Mouse (Mus musculus): ENCODE measurements around the gene Phyhd1. TPM values are rescaled to one million over a fixed set of nuclear protein-coding genes. Genes with fewer than 3 reads are reported as not detected.

The Phyhd1 gene
- polyA plus RNA-seq, 1 experiment from 2014 or later: 2.9 TPM

DNA sequence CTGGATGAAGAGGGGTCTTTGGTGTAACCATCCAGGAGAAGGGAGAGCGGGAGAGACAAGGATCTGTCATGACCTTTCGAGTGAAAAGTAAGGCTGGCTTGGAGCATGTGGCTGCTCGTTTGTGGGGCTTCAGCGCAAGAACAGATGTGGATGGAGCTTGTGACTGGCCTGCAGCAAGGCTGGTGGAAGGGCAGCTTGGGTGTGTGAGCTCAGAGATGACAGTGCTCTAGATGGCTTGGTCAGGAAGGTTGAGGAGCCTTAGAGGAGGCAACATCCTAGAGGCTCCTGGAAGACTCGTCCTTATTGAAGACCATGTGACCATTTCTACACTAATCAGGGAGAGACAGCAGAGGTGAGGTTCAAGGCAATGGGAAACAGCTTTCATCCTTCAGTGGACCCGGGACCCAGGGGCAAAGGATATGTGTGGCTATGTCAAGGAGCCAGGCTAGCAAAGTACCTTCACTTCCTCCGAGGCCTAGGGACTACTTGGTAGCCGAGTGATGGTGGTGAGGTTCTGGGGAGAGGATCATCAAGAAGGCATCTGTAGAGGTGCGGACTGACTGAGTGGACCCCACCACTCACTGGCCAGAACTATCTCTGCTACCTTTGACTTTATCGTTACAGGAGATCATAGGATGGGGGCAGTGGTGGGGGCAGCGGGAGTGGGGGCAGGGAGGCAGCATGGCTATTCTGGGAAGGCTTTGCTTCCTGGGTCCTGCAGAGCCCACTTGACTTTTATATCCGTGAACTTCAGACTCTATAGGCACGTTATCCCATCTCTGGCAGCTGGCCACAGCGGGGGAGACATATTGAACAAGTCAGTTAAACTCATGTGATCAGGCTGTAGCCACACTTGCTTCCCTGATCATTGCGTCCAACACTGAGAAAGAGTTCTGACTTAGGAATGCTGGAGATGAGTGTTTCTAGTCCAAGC is 6.6 kb upstream of the Phyhd1 start:
- Histone ChIP-seq H3K27ac (replicated peaks) (peak overlapping the region; percentile 61; the same call in 1 of the 2 replicates), H3K9me3 (no peaks in the 10 kb centered on the region), H3K36me3 (replicated peaks) (peaks cover 99% of the 10 kb centered on the region), H3K4me1 (0 out of 2 replicates have a peak, but pooled peaks cover 3% of the 10 kb centered on the region), H3K27me3 (replicated peaks; ENCODE audit: low read depth, poor library complexity, severe bottlenecking) (no peaks in the 10 kb centered on the region), H3K4me3 (no peak overlapping the region)
- WGBS: 91% methylated on average over 15 of the region's 15 CpGs
- DNase-seq (ENCODE audit: low spot score): no peak

DNA sequence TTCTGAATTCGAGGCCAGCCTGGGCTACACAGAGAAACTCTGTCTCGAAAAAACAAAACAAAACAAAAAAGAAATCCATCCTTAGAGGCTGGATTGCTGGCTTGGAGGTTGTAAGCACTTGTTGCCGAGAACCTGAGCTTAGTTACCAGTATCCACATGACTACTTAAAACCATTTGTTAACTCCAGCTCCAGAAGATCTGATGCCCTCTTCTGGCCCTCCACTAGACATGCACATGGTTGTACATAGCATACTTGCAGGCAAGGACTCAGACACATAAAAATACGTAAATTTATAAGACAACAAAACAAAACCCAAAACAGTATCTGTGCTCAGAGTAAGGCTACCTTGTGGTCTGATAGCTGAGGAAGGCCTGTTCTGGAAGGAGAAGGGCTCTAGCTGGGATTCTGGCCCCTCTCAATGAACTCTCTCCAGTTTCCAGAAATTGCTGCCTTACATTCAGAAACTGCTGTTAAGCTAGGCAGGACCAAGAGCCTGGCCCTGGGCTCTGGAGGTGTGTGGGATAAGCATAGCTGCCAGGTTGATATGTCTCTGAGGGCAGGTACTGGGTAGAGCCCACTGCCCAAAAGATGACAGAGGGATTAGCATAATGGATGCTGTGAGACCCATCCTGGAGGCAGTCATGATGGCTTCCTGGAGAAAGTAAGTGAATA is 4.8 kb upstream of the Phyhd1 start:
- 93% methylated on average over 4 of the region's 4 CpGs for WGBS
- peaks cover 94% of the 10 kb centered on the region for H3K36me3 ChIP-seq (replicated peaks)

GRCm38 (mm10) chr2:30261921-30262839 is 3.8 kb upstream of the Phyhd1 start:
- DNase-seq (ENCODE audit: low spot score): no peak
- 92% methylated on average over 18 of the region's 18 CpGs for WGBS
- Histone ChIP-seq H3K9me3 (no peaks in the 10 kb centered on the region), H3K36me3 (replicated peaks) (peaks cover 88% of the 10 kb centered on the region), H3K27ac (replicated peaks) (no peak overlapping the region), H3K4me3 (no peak overlapping the region), H3K27me3 (replicated peaks; ENCODE audit: low read depth, poor library complexity, severe bottlenecking) (no peaks in the 10 kb centered on the region), H3K4me1 (peaks cover 31% of the 10 kb centered on the region)

More for the DNA sequence above, 4.8 kb upstream of the Phyhd1 start:
- H3K27ac ChIP-seq (replicated peaks): no peak overlapping the region
- H3K9me3 ChIP-seq: no peaks in the 10 kb centered on the region
- no peak overlapping the region for H3K4me3 ChIP-seq
- H3K27me3 ChIP-seq (replicated peaks; ENCODE audit: low read depth, poor library complexity, severe bottlenecking): no peaks in the 10 kb centered on the region
- DNase-seq (ENCODE audit: low spot score): no peak
- H3K4me1 ChIP-seq: peaks cover 21% of the 10 kb centered on the region

GRCm38 (mm10) chr2:30262840-30263441 is 3.1 kb upstream of the Phyhd1 start:
- H3K27me3 ChIP-seq (replicated peaks; ENCODE audit: low read depth, poor library complexity, severe bottlenecking): no peaks in the 10 kb centered on the region
- DNase-seq (ENCODE audit: low spot score): no peak
- peaks cover 81% of the 10 kb centered on the region for H3K36me3 ChIP-seq (replicated peaks)
- H3K4me3 ChIP-seq: no peak overlapping the region
- no peak overlapping the region for H3K27ac ChIP-seq (replicated peaks)
- WGBS: 75% methylated on average over 4 of the region's 4 CpGs
- peaks cover 32% of the 10 kb centered on the region for H3K4me1 ChIP-seq
- no peaks in the 10 kb centered on the region for H3K9me3 ChIP-seq

GRCm38 (mm10) chr2:30263811-30264210 is 2.2 kb upstream of the Phyhd1 start:
- Histone ChIP-seq H3K36me3 (replicated peaks) (peaks cover 72% of the 10 kb centered on the region), H3K4me1 (peaks cover 32% of the 10 kb centered on the region), H3K27me3 (replicated peaks; ENCODE audit: low read depth, poor library complexity, severe bottlenecking) (no peaks in the 10 kb centered on the region), H3K9me3 (no peaks in the 10 kb centered on the region), H3K27ac (replicated peaks) (no peak overlapping the region), H3K4me3 (no peak overlapping the region)
- DNase-seq (ENCODE audit: low spot score): no peak
- 91% methylated on average over 6 of the region's 6 CpGs for WGBS

DNA sequence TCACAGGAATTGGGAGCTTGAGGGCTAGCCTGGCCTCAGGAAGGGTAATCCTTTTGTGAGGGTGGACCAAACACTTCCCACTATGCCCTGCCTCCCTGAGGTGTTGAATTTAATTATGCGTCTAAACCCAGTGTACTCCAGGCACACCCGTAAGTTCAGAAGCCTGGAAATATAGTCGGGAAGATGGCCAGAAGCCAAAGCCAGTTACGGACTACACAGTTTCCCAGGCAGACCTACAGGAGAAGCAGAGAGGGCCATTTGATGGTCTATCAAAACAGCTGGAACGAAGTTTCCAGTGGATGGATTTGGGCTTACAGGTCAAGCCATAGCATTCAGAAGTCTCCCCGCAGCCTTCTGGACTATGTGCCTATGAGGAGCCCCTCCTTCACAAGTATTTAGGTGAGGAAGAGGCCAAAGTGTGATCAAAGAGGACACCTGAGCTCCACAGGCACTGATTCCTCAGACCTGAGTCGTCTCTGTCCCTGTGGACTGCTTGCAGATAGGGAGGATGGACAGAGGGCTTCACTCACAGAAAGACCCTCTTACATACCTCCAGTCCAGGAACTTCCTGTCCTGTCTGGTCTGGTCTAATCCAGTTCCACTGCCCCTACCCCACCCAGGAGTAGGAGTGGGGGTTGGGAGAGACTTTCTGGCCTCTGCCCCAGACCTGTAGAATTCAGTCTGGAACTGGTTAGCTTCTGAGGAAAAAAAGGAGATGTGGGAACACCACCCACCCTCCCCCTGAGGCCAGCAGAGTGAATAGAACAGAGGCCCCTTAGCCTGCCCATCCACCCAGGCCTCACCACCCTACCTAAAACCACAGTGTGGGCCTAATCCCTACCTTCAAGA is 1.1 kb upstream of the Phyhd1 start:
- 73% methylated on average over 7 of the region's 7 CpGs for WGBS
- Histone ChIP-seq H3K4me1 (peaks cover 32% of the 10 kb centered on the region), H3K4me3 (peak overlapping the region; percentile 11; the same call in 1 of the 2 replicates), H3K27ac (replicated peaks) (peak overlapping the region; percentile 86), H3K9me3 (no peaks in the 10 kb centered on the region), H3K36me3 (replicated peaks) (peaks cover 61% of the 10 kb centered on the region), H3K27me3 (replicated peaks; ENCODE audit: low read depth, poor library complexity, severe bottlenecking) (no peaks in the 10 kb centered on the region)
- DNase-seq (ENCODE audit: low spot score): peak; percentile 59

DNA sequence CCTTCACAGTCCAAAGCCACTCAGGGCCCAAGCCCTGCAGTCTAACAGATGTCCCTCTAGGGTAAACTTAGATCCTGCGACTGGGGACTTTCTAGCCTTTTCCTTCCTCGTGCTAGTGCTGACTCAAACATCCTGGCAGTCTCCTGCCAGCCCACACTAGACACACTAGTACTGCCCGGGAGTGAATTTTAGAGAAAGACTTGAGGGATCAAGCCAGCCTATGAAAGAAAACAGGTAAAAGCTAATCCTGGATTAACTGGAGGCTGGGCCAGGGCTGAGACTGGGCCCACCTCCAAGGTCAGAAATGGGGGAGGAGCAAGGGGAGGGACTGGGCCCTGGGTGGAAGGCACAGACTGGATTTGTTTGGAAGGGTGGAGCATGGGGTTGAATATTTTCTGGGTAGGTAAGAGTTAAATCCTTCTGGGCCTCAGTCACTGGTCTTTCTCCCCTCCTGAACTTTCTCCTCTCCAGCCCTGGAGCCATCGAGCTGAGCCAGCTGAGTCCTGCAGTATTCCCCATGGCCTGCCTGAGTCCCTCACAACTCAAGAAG is 464 bp downstream of the Phyhd1 start:
- WGBS: 15% methylated on average over 4 of the region's 4 CpGs
- Histone ChIP-seq H3K27ac (replicated peaks) (peak overlapping the region; percentile 86), H3K9me3 (no peaks in the 10 kb centered on the region), H3K4me1 (peaks cover 35% of the 10 kb centered on the region), H3K36me3 (replicated peaks) (peaks cover 45% of the 10 kb centered on the region), H3K4me3 (peak overlapping the region; percentile 36), H3K27me3 (replicated peaks; ENCODE audit: low read depth, poor library complexity, severe bottlenecking) (no peaks in the 10 kb centered on the region)
- DNase-seq (ENCODE audit: low spot score): peak; percentile 62

DNA sequence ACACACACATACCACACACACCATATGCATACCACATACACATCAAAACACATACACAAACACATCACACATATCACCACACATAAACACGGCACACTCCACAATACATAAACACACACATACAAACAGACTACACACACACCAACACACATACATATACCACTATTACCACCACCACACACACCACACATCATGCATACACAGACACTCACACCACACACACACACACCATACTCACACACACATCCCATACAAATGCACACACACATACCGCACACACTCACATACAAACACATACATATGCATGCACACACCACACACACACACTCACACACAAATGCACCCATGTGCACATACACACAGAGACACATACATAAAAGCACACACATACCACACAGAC is 1.5 kb downstream of the Phyhd1 start:
- peaks cover 35% of the 10 kb centered on the region for H3K4me1 ChIP-seq
- WGBS: 95% methylated on average over 2 of the region's 2 CpGs
- no peak overlapping the region for H3K4me3 ChIP-seq
- no peak for DNase-seq (ENCODE audit: low spot score)
- H3K9me3 ChIP-seq: no peaks in the 10 kb centered on the region
- H3K27ac ChIP-seq (replicated peaks): no peak overlapping the region
- H3K27me3 ChIP-seq (replicated peaks; ENCODE audit: low read depth, poor library complexity, severe bottlenecking): no peaks in the 10 kb centered on the region
- peaks cover 35% of the 10 kb centered on the region for H3K36me3 ChIP-seq (replicated peaks)

- Histone ChIP-seq H3K9me3 (no peaks in the 10 kb centered on the region), H3K27ac (replicated peaks) (no peak overlapping the region)
- 56% methylated on average over 4 of the region's 4 CpGs for WGBS
Measured at GRCm38 (mm10) chr2:30268371-30268770, 2.4 kb downstream of the Phyhd1 start.

DNA sequence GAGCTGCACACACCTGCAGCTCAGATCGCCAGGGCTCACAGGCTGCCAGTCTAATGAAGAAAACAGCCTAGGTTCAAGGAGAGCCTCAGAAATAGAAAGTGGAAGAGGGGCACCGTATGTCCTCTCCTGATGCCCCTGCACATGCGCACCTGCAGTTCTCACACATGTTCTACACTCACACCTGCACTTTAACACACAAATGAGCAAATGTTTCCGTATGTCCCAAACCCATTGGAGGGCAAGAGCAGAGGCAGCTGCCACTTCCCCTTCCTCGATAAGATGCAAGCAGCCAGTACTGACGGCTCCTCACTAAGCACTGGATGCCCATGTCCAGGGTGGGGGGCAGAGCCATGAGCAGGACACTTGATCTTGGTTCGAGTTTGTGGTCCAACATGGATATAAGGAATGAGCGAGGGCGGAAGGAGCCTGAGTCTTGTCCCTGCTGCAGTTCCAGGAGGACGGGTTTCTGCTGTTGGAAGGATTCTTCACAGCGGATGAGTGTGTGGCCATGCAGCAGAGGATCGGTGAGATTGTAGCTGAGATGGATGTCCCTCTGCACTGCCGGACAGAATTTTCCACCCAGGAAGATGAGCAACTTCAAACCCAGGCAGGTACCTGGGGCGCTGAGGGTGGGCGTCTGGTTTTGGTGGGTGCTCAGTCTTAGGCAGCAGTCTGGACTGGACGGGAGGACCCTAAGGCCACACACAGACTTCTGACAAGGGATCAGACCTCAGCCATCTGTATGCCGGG is 3.4 kb downstream of the Phyhd1 start:
- 90% methylated on average over 17 of the region's 17 CpGs for WGBS
- Histone ChIP-seq H3K27ac (replicated peaks) (peak overlapping the region; percentile 41; the same call in 1 of the 2 replicates), H3K4me1 (peaks cover 31% of the 10 kb centered on the region), H3K36me3 (replicated peaks) (peaks cover 21% of the 10 kb centered on the region), H3K4me3 (no peak overlapping the region), H3K27me3 (replicated peaks; ENCODE audit: low read depth, poor library complexity, severe bottlenecking) (no peaks in the 10 kb centered on the region), H3K9me3 (no peaks in the 10 kb centered on the region)
- DNase-seq (ENCODE audit: low spot score): no peak

More at GRCm38 (mm10) chr2:30268371-30268770, 2.4 kb downstream of the Phyhd1 start:
- DNase-seq (ENCODE audit: low spot score): no peak
- Histone ChIP-seq H3K36me3 (replicated peaks) (peaks cover 32% of the 10 kb centered on the region), H3K4me3 (no peak overlapping the region), H3K27me3 (replicated peaks; ENCODE audit: low read depth, poor library complexity, severe bottlenecking) (no peaks in the 10 kb centered on the region), H3K4me1 (peaks cover 32% of the 10 kb centered on the region)

Measured in embryonic facial prominence, embryonic 10.5 days (tissue).